Mouse (Mus musculus) heart, postnatal 25 days (tissue): ENCODE results near the gene Filip1. TPM values are rescaled to one million over a fixed set of nuclear protein-coding genes. Genes with fewer than 3 reads are reported as not detected.

Source experiments
- DNase-seq: peaks from one replicate; pipeline ENCODE4 v3.0.0; 2022; ENCODE audit warnings: low spot score
- intact Hi-C: fragments of 180-260 bp; cut with DNase I; formaldehyde crosslinking; loops from one replicate; pipeline ENCODE4 v1.15.1; 2025
- total RNA-seq, 2 experiments: library from RNA; stranded (reverse); gene quantifications; 2 replicates each; pipeline ENCODE4 v1.2.3; 2021

The Filip1 gene
- total RNA-seq, 2 experiments from 2014 or later = 122 to 129 TPM

DNA sequence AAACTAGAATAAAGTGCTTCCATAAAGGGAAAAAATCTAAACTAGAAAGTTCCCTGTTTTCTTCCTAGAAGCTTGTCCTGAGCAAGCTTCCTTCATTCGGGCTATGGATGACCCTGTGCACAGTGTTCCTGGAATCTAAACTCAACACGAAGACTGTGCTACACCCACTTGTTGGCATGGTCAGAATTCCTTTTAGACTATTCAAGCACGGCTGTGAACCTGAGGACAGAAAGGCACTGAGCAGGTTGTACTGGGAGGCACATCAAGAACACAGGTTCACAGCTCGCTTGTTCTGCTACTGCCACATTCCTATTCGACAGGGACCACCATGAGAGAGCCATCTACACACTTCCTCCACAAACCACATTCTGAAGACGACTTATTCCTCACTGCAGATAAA is 150.1 kb downstream of the Filip1 start:
- intact Hi-C loops = no loop called here
- no peak for DNase-seq

DNA sequence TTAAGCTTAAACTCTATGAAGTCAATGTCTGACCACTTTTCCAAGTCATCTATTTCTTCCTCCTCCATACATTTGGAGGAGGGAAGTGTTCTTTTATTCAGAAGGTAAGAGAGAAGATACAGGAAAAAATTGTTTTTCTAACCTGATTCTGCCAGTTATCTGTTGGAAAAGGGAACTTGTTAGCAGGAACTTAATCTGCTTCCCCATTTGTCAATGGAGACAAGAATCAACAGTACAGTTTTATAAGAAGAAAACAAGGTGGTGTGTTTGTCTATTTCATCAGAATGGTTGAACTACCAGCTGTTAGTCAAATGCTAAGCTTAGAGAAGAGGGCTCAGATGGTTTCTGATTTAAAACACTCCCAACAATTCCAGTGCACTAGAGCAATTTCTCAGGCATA is 165.6 kb downstream of the Filip1 start:
- no peak for DNase-seq
- intact Hi-C loops = no loop called here

- no peak for DNase-seq
- intact Hi-C loops = no loop called here
Observed at GRCm38 (mm10) chr9:79842615-79843014, 170.0 kb downstream of the Filip1 start.

DNA sequence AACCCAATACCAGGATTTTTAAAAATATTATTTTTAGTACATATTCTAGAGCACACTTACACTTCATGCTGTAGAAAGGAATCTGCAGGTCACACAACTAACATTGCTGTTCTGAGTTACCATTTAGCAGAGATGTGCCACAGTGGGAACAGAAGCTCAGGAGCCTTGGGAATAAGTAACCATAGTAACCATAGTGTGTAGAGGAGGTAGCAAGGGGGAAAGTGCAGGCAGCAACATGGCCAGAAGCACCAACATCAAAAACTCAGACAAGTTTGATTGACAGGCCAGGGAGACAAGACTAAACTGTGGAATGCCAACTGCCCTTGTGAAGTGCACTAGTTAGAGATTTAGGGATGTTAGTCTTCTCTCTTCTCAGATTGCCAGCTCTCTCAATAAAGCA is 170.6 kb downstream of the Filip1 start:
- intact Hi-C loops = no loop called here
- no peak for DNase-seq

DNA sequence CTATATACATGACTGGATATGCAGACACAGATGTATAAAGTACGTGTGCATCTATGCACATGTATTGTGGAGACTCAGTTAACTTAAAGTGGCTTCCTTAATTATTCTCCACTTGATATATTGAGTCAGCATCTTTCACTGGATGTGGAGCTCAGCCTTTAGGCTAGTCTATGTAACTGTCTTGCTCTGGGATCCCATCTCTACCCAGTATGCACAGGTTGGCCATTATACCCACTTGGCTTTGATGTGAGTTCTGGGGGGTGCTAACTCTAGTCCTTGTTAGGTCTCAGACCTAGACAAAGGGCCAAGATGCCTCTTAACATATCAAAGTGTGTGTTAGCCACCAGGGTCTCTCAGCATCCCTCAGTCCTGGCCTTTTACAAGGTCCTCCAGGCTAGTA is 181.4 kb downstream of the Filip1 start:
- intact Hi-C loops = no loop called here
- DNase-seq = no peak

- DNase-seq = no peak
- intact Hi-C loops = no loop called here
Observed at GRCm38 (mm10) chr9:79830874-79831273, 181.8 kb downstream of the Filip1 start.

- no peak for DNase-seq
- intact Hi-C loops = no loop called here
Observed at GRCm38 (mm10) chr9:79829842-79830800, 182.5 kb downstream of the Filip1 start.

DNA sequence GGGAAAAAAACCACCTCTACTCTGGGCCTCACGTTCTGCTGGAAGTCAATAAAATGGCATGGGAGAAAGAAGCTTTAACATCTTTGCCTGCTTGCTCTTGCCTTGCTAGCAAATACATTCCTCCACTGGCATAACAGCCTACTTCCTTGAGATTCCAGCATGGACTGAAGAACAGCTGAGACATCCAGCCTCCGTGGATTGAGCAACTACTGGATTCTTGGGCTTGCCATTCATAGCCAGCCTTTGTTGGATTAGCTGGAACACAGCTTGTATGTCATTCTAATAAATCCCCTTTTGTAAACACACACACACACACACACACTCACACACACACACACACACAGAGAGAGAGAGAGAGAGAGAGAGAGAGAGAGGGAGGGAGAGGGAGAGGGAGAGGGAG is 185.6 kb downstream of the Filip1 start:
- no peak for DNase-seq
- intact Hi-C loops = no loop called here

DNA sequence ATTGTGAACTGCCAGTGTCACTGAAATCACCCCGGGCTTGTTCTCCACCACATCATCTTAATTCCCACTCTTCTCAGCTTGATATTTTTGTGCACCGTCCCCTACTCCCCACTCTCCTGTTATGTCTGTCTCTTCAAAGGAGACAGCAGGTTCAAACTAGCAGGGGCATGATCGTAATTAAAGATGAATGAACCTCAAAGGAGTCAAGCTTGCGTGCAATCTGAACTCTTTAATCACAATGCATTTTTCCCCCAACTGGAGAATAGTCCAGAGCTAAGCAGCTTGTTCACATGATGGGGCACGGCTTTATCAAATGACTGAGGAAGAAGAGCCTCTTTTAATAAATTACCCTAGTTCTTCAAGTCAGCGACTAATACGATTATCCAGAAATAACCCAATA is 187.1 kb downstream of the Filip1 start:
- intact Hi-C loops = no loop called here
- no peak for DNase-seq

DNA sequence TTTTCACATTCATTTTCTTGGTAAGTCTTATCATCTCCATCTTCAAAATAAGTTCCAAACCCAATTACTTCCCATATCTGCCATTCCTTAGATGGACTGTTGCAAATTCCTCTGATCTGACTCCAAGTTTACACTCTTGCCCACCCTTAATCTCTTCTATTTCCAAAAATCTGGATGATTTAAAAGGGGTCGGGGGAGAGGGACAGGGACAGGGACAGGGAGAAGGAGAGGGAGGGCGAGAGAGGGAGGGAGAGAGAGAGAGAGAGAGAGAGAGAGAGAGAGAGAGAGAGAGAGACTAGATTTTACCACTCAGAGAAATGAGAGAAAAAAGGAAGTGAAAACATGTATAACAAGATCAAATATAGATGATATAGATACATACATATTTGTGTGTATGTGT is 188.8 kb downstream of the Filip1 start:
- no peak for DNase-seq
- intact Hi-C loops = no loop called here

GRCm38 (mm10) chr9:79823438-79823837 is 189.2 kb downstream of the Filip1 start:
- intact Hi-C loops = no loop called here
- DNase-seq = no peak

DNA sequence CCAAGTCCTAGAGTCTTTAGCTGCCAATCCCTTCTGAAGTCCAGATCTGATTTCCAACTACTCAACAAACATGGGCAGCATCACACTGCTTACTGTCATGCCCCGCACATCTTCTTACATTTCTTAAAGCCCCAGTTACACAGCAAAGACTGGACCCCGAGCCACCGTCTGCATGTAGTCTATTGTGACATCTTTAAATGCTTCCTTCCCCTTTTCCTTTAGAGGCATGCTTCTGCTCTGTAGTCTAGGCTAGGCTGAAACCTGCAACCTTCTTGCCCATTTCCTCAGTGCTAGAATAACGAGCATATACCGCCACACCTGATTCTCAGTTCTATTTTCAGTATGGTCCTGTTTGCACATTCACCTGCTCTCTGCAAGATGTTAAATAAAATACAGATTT is 196.2 kb downstream of the Filip1 start:
- intact Hi-C loops = no loop called here
- no peak for DNase-seq

GRCm38 (mm10) chr9:79816013-79816412 is 196.6 kb downstream of the Filip1 start:
- DNase-seq = no peak
- intact Hi-C loops = no loop called here

DNA sequence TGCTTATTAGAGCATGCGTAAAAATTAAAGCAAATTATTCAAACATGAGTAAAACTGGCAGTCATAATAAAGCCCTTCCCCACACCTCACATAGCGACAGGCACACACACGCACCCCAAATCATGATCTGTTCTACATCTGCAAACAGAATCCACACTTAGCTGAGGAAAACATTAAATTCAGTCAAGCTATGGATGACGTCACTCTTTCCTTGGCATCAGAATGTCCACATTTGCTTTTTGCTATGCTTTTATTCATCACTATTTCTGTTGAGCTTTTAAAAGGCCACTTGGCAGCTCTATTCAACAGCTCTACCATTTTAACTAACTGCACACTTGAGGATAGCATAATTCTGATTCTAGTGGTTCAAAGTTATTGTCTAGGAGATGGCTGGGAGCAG is 198.1 kb downstream of the Filip1 start:
- intact Hi-C loops = no loop called here
- no peak for DNase-seq

DNA sequence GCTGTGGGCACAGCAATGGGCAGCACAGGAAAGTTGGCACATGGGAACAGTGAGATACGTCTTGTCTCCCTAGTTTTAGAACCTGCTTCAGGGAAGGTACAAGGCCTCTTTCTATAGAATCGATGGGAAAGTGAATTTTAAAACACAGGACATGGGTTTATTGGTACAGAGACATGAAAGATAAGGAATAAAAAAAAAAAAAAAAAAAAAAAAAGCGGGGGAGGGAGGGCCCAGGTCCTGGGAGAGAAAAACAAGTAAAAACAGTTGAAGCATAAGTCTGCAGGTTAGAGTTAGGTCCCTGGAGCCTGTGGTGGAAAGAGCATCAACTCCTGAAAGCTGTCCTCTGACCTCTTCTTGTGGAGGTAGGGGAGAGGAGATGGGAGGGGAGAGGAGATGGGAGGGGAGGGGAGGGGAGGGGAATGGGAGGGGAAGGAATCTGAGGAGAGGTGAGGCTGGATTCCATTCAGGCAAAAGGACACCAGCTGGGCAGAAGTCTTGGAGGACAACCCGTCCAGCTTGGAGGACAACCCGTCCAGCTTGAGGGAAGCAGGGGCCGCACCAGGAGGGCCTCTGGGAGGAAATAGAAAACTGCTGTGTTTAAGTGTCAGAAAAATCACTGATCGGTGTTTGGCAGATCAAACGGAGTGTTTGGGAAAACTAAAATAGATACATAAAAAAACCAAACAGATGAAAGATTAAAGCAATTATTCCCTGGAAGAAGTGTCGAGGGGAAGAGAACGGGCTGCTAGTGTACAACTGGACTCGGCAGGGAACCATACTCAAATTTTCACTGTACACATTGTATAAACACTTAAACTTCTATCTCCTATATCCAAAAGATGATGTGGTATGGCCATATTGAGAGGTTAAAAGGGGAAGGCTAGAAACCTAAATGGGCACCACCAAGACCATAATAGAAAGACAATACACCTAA is 201.4 kb downstream of the Filip1 start:
- intact Hi-C loops = no loop called here
- no peak for DNase-seq

DNA sequence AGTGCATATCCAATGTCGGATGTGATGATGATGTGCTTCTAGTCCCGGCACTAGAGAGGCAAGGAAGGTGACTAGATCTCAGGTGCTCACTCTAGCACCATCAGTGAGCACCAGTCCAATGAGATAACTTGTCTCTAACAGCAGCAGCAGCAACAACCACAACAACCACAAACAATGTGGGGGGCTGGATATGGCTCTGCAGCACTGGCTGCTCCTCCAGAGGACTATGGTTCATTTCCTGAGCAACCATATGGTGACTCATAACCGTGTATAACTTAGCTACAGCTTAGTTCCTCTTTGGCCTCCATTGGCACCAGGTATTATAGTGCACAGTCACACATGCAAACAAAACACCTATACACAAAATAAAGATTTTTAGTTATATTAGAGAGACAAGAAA is 202.1 kb downstream of the Filip1 start:
- DNase-seq = no peak
- intact Hi-C loops = no loop called here

- no peak for DNase-seq
- intact Hi-C loops = no loop called here
Observed at GRCm38 (mm10) chr9:79809411-79809810, 203.2 kb downstream of the Filip1 start.

- intact Hi-C loops = loop anchor here (1.0 kb wide), 1 partner anchor 195 kb away; no protein-coding TSS in a partner anchor
Observed at GRCm38 (mm10) chr9:79807178-79807577, 205.5 kb downstream of the Filip1 start.

GRCm38 (mm10) chr9:79806317-79807075 is 206.2 kb downstream of the Filip1 start:
- DNase-seq = no peak
- intact Hi-C loops = loop anchor here (1.0 kb wide), 1 partner anchor 196 kb away; no protein-coding TSS in a partner anchor

More at GRCm38 (mm10) chr9:79807178-79807577, 205.5 kb downstream of the Filip1 start:
- DNase-seq = no peak

GRCm38 (mm10) chr9:79805426-79805825 is 207.2 kb downstream of the Filip1 start:
- intact Hi-C loops = no loop called here
- no peak for DNase-seq
